Mouse (Mus musculus) megakaryocyte, adult 5-6 weeks (primary cell): Measurements from ENCODE around the gene Cldn15. TPM values are rescaled to one million over a fixed set of nuclear protein-coding genes. Genes with fewer than 3 reads are reported as not detected.
A peak's percentile ranks its signal among the peaks of the same experiment; 100 is the strongest.
"Not testable (repeated sequence)": the region's sequence is repeated elsewhere in the genome, so short reads cannot be mapped to it uniquely, and the experiment has no call there.

Experiments used
- ATAC-seq: 2 replicates; pipeline ENCODE4 v1.8.0; 2016; ENCODE audit warnings: mild to moderate bottlenecking, inconsistent platforms; ENCODE audit not compliant: poor library complexity, severe bottlenecking
- total RNA-seq, 2 experiments: library from RNA; stranded (forward) in 1 of 2; stranded (reverse) in 1 of 2; fragments of 153-499, 151-499 nt in 1 of 2; fragments of 221-1000, 200-1000 nt in 1 of 2; gene quantifications; 2 replicates each; pipeline versions ENCODE4 v1.2.3 to v1.2.4; 2015 to 2017

The Cldn15 gene
- total RNA-seq, 2 experiments from 2014 or later: 13.3 to 15.9 TPM

DNA sequence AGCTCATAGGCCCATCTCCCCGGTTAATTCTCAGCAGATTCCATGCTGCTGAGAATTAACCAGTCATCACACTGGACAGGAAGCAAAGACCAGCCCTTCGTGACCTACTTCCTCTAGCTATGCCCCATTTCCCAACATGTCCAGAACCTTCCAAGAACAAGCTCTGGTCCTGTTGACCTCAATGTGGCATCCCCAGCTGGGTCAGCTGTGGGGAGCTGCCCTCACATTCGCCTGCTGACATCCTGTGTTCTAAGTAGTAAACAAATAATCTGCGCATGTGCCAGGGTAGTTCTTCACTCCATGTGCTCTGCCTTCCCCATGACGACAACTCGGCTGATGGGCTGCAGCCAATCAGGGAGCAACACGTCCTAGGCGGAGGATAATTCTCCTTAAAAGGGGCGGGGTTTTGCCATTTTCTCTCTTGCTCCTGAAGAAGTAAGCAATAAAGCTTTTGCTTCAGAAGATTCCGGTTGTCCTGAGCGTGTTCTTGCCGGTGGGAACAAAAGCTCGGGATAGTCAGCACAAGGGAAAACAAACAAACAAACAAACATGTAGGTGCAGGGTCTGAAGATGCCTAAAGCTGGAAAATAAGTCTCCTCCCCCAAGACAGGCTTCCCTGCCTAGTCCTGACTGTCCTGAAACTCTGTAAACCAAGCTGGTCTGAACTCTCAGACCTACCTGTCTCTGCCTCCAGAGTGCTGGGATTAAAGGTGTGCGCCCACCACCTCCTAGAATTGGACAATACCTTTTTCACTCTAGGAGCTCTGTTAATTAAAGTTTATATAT, 16.7 kb upstream of the Cldn15 start:
- not testable (repeated sequence) for ATAC-seq

DNA sequence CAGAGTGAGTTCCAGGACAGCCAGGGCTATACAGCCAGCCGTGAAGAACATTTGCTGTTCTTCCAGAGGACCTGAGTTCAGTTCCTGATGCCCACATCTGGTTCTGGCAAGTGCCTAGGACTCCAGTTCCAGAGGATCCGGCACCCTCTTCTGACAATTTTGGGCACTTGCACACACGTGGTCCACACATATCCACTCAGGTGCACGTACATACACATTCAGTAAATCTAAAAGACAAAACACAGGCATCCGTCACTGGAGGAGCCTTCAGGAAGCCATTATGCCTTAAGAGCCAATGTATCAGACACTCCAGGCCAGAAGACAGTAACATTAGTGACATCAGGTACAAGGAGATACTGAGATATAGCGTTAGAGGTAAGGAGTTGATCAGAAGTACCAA, 15.9 kb upstream of the Cldn15 start:
- no peak for ATAC-seq

- ATAC-seq: no peak
Observed at GRCm38 (mm10) chr5:136952153-136952552, 14.3 kb upstream of the Cldn15 start.

GRCm38 (mm10) chr5:136953015-136953414, 13.4 kb upstream of the Cldn15 start, which contains the start of gene Fis1:
Gene Fis1, plus strand, starts transcription at chr5:136953275.
- peak; percentile 96 for ATAC-seq

DNA sequence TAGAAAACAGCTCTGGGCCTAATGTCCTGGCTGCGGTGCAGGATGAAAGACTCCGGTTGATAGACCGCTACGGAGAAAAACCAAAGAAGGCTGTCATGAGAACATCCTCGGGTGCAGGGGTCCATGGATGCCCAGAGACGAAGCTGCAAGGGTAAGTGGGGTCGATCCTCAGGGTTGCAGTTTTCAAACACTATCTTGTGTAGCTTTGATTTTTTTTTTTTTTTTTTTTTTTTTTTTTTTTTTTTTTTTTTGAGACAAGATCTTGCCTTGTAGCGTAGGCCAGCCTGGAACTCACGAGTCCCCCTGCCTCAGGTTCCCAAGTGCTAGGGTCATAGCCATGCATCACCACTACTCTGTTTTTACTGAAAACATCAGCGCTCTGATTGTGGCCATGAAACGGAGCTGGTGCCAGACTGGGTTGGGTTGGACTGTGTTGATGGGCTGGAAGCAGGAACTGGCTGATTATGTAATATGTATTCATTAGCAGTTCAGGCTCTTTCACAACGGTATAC, 12.9 kb upstream of the Cldn15 start:
- ATAC-seq: peak; percentile 77

DNA sequence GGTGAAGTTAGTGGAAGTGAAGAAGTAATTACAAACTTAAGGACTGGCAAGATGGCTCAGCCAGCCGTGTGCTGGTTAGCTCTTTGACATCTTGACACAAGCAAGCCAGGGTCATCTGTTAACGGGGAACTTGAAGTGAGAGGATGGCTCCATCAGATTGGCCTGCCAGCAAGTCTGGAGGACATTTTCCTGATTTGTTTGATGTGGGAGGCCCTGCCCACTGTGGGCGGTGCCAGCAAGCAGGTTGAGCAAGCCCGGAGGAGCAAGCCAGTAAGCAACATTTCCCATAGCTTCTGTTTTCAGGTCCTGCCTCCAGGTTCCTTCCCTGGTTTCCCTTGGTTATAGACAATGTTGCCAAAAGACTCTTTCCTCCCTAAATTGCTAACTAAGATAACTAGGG, 10.8 kb upstream of the Cldn15 start:
- ATAC-seq: no peak

DNA sequence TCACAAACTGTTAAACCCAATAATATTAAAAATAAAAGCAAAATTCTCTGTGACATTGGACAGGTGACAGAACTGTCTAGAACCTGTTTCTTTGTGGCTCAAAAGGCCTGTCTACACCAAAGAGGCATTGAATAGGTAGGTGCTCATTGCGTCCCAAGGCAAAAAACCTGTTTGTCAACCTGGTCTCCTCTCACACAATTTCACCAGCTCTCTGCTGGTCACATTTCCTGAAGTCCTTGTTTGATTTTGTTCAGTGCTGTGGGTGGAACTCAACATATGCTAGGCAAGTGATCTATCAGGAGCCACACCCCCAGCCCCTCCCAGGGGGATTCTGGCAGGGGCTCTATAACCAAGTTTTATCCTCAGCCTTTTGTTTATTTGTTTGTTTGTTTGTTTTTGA, 9.2 kb upstream of the Cldn15 start:
- no peak for ATAC-seq

GRCm38 (mm10) chr5:136958991-136959605, 7.3 kb upstream of the Cldn15 start:
- ATAC-seq: no peak

DNA sequence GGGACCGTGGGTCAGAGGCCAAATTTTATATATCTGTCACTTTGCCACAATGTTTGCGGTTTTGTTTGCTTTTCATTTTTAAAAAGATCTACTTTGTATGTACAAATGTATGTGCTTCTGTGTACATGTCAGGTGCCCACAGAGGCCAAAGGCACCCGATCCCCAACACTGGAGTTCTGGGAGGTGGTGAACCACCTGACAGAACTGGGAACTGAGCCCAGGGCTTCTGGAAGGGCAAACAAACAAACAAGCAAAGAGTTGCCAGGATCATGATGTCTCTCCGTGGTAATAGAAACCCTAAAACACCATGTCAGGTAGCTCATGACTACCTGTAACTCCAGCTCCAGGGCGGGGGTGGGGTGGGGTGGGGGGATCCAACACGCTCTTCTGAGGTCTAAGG, 6.4 kb upstream of the Cldn15 start:
- ATAC-seq: no peak

DNA sequence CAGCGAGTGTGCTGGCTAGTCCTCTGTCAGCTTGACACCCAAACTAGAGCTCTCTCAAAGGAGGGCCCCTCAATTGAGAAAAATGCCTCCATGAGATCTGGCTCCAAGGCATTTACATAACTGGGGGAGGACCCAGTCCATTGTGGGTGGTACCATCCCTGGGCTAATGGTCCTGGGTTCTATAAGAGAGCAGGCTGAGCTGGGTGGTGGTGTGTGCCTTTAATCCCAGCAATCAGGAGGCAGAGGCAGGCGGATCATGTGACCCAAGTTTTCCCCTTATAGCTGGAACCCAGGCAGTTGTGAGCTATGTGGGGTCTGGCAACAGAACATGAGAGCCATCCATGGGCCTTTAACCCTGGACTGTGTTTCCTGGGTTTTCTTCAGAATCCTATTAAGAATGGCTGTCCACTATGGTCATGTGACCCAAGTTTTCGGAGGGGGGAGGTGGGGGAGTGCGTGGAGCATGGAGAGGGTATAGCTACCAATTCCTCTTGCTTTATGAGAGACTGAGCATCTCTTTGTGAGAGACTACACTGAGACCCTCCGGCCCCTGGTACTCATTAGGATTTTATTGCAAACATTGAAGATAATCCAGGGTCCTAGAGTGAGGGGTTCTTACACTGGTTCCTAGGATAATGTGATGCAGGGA, 5.0 kb upstream of the Cldn15 start:
- ATAC-seq: peak; percentile 3; the same call in 1 of the 2 replicates

- peak; percentile 95 for ATAC-seq
Observed at GRCm38 (mm10) chr5:136961983-136962461, 4.4 kb upstream of the Cldn15 start.

DNA sequence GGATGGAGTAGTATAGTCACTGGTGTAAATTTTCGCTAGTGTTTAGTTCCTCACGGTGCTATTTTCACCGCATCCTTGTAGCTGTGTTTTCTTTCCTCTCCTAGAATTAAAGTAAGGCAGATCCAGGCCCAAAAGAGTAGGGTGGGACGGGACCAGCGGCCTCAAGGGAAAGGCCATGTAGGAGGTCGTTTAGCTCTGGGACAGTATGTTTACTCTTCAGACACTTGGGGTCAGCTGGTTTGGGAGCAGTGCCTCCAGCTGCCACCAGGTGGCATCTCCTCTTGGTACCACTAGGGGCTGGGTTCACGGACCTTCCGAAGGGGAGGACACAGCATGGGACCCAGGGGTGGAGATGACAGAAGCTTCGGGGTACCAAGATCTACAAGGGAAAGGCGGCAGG, 3.9 kb upstream of the Cldn15 start:
- ATAC-seq: peak; percentile 92

GRCm38 (mm10) chr5:136962966-136963540, 3.4 kb upstream of the Cldn15 start:
- ATAC-seq: no peak

- no peak for ATAC-seq
Observed at GRCm38 (mm10) chr5:136965210-136965609, 1.2 kb upstream of the Cldn15 start.

GRCm38 (mm10) chr5:136965686-136966085, 730 bp upstream of the Cldn15 start:
- ATAC-seq: no peak

- no peak for ATAC-seq
Observed at GRCm38 (mm10) chr5:136966861-136967455, 542 bp downstream of the Cldn15 start.

GRCm38 (mm10) chr5:136967592-136967991, 1.2 kb downstream of the Cldn15 start:
- ATAC-seq: no peak

DNA sequence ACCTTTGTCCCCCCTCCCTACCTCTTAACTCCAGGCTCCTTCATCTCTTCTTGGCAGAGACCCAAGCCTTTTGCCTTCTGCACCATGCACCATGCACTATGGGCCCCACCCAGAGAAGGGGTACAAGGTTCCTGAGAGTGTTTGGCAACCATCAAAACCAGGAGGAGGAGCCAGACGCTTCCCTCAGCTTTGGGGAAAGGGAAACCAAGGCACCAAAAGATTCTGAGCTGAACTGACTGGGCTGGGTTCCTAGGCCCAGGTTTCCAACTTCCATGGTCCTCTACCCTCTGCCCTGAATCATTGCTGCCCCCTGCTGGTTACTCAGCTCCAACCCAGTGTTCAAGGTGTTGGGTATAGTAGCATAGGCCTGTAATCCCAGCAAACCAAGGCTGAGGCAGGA, 4.3 kb downstream of the Cldn15 start:
- ATAC-seq: peak; percentile 72

GRCm38 (mm10) chr5:136973670-136974069, 7.3 kb downstream of the Cldn15 start:
- ATAC-seq: peak; percentile 34

GRCm38 (mm10) chr5:136977769-136978168, 11.4 kb downstream of the Cldn15 start:
- ATAC-seq: peak; percentile 78

DNA sequence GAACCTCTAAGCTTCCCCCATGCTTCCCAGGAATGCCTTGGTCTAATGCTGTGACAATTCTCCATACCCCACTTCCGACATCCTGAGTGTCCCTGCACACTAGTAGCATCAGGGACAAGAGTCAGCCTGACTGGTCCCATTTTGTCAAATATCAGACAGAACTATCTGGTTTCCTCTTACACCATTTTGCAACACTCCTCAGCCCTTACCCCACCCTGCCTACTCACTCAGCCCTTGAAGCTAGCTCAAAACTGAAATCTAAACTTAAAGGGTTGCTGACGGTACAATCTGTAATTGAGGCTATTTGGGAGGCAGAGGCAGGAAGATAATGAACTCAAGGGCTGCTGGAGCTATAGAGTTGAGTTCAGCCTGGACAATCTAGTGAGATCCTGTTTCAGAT, 13.3 kb downstream of the Cldn15 start:
- peak; percentile 55 for ATAC-seq
